Mouse (Mus musculus) adrenal gland (tissue): ENCODE measurements at regions not wholly inside any gene's neighbourhood (a gene's known extent, or its start where the extent isn't known, plus 50 kb on each side); places are given as distances from the start of the nearest gene placed in this dataset.

Source experiments
- intact Hi-C: fragments of 180-260 bp; cut with DNase I; formaldehyde crosslinking; loops from one replicate; pipeline ENCODE4 v1.15.1; 2025

DNA sequence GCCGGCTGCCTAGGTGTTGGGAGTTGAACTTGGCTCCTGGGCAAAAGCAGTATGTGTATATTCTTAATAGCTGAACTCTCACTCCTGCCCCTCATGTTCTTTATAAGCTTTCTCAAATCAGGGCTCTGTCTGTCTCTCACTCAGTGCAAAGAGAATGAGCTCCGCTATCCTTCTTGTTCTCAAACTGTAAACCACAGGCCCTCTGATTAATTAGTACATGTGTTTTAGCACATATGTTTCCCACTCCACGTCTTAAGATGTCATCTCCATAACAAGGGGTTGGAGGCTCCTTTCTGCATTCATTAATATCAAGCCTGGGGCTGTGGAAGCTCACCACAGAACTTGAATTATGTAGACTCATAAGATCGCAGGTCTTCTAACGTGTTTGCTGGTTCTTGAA lies 104.7 kb downstream of the Nsun3 start:
- intact Hi-C loops = no loop called here

DNA sequence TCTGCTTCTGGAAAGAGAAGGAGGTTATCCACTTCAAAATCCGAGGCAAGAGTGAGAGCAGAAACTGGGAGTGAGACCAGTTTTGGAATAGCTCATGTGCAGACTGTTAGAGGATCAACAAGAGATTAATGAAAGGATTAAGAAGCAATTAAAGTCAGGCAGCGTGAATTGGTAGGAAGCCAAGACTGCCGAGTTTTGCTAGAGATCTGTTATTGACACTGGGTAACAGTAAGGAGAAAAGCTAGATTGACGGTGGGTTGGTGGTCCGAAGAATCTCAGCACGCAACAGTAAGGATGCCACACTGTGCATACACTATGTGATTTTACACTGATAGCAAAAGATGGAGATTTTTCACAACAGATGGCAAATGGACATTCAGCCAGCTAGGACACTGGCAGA lies 109.8 kb downstream of the Nsun3 start:
- intact Hi-C loops = no loop called here

DNA sequence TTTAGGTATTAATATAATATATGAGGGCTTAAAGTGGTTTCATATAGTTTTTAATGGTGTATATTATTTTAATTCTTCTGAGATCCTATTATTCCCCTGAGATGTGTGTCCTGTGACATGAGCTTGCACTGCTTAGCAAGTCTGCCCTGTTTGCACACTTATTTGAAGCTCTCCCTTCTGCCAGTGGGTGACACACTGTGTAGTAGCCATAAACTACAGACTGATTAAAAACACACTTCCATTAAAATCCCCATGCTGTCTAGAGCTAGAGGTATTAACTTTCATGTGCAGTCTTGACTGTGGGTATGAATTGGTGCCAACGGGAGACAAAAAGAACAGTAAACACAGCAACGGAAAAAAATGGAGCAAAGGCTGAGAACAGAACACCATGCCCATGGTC lies 129.2 kb downstream of the Nsun3 start:
- intact Hi-C loops = no loop called here

DNA sequence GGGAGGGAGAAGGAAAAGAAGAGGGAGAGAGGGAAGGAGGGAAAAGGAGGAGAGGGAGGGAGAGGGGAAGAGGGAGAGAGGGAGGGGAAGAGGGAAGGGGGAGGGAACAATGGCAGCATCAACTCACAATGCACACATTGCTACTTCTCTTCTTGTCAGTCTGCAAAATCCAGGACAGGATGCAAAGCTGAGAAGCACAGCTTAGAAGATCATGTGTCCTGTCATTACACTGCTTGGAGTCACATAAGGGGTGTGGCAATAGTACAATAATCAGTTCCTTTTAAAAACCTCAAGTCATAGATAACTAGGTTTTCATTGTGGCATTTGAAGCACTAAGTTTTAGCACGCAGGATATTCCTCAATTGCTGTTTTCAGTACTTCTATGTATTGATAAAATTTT lies 132.2 kb downstream of the Nsun3 start:
- intact Hi-C loops = no loop called here

DNA sequence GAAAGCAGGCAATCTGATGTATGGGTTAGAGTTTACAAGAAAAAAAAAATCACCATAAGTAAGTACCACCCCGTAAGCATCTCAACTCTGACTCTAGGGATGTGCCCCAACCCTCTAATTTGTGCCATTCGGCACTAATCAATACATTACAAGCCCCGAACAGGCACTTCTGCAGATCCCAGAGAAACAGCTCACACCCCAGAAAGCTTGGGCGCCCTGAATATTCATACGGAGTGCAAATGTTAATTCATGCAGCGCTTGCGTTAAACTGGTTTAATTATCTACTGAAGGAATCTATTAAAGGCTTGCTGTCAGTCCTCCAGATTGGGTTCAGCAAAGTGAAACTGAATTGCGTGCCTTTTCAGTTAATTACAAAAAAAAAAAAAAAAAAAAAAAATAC lies 132.8 kb downstream of the Nsun3 start:
- intact Hi-C loops = no loop called here

DNA sequence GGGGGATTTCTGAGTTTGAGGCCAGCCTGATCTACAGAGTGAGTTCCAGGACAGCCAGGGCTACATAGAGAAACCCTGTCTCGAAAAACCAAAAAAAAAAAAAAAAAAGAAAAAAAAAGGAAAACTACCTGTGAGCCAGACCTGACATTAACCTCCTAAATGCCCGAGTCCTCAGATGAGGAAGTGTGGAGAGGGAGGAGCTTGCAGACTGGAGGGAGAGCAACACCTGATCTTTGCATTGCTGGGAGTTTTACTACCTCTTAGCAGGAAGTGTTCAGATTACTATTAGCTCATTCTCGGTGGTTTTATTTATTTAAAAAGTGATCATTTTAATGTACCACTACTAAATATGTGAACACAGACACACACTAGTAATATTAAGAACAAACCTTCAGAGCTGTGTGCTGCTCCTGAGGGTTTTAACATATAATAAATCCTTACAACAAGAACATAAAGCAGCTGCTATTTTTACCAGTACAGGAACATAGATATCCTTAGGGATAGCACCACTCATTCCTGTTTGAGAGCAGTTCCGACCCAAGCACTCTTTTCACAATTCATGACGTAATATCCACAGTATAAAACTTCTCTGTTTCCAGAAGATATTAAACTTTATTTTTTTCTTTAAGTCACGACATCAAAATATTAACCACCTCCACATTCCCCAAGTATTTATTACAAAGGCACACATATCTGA lies 133.7 kb downstream of the Nsun3 start:
- intact Hi-C loops = no loop called here

DNA sequence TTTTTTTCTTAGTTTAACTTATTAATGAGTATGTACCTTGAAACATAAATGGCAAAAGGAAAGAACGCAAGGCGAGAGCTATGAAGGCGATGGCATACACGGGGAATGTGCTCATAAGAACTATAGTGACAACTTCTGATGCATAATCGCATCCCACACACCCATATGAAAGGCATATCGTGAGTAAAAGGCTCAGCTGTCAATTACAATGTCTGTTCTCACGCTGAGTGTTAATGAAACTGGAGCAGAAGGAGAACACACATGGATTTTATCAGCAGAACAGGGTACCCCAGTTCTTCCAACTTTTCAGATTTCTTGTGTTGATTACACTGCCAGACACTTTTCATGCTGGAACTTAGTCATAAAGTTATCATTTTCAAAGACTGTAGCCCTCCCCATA lies 135.8 kb downstream of the Nsun3 start:
- intact Hi-C loops = no loop called here

DNA sequence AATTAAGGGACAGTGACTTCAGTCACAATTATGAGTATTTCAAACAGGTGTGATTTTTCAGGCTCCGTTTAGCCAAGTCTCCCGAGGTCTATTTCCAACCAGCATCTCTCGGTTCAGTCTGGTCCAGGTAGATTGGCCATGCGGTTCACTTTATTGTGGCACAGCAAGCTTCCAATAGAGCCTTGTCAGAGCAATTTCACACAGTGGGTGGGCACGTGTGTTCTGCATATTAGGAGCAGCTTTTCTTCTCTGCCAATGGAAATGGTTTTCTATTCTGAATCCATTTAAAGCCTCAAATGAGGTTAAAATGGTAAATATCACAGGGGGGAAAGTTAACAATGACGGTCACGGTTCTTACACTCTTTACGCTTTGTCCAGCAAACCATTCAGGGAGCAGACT lies 138.3 kb downstream of the Nsun3 start:
- intact Hi-C loops = loop anchor here (5.0 kb wide), 1 partner anchor 141 kb away; no protein-coding TSS in a partner anchor

DNA sequence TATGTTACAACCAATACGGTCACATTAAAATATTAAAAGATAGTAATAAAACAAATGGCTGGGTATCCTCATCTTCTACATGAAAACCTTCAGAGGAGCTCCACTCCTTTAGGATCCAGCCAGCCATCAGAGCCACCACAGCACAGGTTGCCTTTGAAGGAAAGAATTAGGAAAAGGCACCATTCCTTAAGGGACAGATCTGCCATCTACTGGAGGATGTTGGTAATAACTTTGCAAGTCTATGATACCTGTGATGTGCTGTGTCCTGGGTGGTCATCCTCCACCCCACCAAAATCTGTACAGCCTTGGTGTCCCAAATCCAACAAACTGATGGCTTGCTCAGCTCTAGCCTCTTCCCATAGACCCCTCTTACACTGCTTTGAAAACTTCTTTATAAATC lies 140.5 kb downstream of the Nsun3 start:
- intact Hi-C loops = loop anchor here (5.0 kb wide), 1 partner anchor 139 kb away; no protein-coding TSS in a partner anchor

DNA sequence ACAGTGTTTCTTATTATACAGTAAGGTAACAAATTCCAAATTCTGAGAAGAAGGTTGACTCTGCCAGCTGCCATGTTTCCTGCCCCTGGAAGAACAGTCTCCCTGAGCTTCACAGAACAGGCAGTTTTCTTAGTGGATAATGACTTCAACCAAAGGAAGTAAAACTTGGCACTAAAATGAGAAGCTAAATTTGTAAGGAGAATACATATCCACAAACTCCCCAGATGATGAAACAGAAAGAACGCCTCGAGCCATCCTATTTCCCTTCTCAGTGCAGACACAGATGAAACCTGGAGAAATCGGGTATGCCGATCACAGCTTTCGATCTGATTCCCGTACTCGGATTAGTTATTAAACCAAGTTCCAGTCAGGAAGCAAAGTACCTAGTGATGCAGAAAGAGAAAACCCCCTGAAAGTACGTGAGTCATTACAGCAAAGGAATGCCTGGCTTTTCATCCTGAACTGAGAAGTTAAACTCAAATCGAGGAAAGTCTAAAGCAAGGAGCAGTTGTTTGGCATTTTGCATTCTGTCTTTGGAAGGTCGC lies 143.7 kb downstream of the Nsun3 start:
- intact Hi-C loops = no loop called here

DNA sequence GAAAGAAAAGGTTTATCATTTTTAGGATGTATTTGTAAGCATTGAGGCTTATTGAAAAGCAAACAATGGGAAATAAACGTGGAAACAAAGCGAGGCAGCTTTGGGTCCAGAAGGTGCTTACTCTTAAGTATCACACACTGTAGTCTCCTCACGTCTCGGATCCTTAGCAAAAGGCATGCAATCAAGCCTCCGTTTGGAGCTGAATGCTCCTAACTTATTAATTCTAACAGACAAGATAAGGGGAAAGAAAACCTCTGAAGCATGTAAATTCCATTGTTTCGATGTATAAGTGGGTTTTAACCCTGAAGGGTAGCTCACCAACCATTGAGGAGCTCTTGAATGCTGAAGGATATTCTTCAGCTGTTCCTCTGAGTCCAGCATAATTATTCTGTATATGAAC lies 162.7 kb downstream of the Nsun3 start:
- intact Hi-C loops = no loop called here

DNA sequence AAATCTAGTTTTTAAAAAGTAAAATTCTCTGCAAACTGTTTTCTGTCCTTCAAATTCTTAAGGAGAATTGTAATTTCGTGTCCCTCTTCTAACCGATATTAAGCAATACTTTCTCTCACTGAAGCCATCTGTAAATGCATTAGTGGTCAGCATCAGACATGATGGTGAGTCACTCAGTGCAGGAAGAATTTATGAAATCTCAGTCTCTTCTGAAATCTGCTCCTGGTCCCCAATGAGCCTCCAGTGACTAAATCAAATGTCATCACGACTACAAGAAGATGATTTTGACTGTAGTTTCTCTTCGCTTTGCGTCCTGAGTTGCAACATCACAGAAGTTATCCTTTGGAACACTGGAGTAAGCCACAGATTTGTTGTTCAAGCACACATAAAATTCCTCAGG lies 175.7 kb downstream of the Nsun3 start:
- intact Hi-C loops = no loop called here

DNA sequence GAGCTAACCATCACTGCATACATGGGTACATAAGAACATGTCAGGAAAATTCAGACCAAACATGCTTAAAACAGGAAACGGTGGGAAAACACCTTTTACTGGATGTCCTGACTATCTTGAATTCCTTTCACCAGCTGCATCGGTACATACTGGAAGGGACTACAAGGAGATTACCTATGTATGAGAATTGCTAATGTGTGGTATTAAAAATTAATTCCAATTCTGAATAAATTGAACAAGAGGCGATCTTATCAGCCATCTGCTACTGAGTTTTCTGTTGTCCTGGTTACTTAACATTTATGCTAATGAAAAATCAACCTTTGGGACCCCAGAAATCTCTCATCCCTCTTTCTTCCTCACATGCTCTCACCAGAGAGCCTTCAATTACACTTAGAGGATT lies 178.0 kb downstream of the Nsun3 start:
- intact Hi-C loops = no loop called here

DNA sequence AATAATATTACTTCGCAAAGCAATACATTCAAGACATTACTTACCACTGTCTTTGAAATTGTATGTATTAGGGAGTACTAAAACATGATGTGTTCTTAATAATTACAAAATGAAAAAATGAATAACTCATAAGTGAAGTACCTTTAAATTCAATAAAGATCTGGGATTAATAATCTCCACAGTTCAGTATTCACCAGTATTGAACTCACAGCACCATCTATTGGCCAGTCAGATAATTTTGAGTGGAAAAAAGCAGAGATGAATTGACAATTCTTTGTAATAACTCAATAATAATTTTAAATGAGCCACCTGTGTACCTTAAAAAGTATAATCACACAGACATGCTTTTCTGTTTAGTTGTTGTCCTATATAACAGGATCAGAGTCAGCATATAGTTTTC lies 180.7 kb downstream of the Nsun3 start:
- intact Hi-C loops = no loop called here

DNA sequence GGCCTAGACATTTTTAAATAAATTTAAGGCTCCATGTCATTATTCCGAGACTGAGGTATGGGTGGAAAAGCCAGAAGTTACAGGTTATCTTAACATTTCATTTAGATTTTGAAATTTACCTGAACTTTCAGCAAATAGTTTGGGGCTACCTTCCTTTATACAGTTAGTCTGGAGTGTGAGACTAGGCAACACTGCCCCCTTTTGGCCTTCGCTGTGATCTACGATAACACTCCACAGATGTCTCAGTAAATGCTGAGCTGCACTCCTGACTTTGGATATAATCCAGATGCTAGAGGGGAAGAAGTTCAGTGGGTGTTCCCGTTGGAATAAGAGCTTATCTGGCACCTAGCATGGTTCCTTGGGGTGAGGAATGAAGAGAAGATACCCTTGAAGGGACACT lies 224.6 kb downstream of the Nsun3 start:
- intact Hi-C loops = no loop called here

DNA sequence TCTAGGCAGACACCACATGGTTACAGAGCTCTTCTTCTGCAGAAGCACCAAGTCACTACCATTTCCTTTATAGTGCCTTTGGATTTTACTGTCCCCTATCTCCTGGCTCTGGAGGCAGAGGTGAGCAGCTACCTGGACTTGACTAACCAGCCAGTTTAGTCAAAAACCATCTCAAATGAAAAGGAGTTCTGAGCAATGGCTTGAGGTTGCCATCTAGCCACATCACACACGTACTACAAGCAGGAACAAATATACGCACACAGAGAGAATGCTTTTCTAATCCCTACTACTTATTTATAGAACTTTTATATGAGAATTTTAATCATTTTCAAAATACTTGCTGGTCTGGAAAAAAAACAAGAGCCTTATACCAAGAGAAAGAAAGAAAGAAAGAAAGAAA lies 243.5 kb downstream of the Nsun3 start:
- intact Hi-C loops = no loop called here

DNA sequence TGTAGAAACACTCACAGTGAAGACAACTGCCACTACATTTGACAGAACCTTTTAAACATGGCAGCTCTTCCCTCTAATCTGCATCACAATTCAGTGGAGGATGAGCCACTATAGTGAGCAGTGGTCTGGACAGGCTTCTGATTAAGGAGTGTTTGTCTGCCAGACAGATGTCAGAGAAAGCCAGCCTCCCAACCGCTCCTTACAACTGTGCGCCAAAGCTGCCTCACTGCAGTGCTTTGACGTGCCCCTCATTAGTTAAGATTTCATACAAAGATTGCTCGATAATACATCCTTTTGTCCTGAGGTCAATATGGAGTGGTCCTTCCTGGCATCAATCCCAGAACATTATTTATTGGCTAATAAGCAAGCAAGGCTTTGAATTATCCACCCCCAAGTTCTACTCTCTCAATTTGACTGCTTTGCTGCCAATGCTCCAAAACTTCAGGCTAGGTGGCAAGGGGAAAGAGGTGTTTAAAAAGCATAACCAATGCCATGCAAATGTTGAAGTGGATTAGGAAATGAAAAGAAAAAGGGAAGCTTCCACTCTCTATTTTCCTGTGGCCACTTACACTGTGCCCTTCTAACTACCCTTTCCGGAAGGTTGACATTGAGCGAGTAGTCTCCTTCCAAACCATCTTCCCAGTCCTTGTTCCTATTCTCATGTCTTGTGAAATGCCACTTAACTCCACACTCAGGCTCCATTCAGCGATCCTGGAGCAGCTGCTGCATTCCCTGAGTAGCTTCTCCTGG lies 248.7 kb downstream of the Nsun3 start:
- intact Hi-C loops = no loop called here

DNA sequence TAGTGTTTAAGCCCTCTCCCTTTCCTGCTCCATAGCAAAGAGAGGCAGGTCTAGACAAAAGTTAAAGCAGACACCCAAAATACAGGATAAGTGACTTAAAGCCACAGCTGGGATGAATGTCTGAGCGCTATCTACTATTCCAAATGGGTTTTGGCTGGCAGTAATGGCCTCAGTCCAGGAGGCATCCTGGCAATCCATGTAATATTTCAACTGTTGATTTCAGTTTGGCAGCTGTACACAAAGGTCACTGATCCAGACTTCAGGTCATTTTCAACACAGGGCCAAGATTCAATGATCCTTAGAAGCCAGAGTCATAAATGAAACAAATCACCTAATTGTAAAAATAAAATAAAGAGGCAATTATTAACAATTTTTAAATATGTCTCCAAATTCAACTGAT lies 277.3 kb downstream of the Nsun3 start:
- intact Hi-C loops = loop anchor here (5.0 kb wide), 1 partner anchor 138 kb away; no protein-coding TSS in a partner anchor

DNA sequence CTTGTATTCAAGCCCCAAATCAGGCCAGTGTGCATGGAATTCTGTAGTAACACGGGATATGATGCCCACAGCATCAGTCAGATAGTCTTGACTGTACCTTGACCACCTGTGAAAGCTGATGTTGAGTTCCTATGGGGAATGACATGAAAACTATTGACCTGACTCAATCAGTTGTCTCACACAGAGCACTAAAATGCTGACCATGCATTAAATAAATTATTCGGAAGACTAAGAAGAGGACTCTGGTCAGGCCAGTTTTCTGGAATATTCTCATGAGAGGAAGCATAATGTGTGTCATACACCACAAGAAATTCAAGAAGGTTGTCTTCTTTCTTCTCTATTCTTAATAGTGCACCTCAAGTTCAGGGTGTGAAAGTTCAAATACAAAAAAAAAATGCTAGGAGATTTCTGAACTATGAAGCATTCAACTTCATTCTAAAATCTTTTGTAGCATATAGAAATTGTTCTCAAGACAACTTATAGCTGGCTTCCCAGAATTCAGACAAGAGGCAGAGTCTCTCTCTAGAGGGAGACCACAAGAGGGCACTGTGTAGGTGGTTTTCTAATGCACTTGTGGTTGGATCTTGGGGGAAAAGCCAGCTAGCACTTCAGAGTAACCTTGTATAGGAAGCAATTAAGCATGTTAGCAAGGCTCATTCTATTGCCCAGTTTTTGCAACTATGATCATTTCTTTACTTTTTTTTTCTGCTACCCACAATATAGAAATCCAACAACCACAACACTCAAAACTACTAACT lies 279.7 kb downstream of the Nsun3 start:
- intact Hi-C loops = loop anchor here (5.0 kb wide), 1 partner anchor 140 kb away; no protein-coding TSS in a partner anchor

DNA sequence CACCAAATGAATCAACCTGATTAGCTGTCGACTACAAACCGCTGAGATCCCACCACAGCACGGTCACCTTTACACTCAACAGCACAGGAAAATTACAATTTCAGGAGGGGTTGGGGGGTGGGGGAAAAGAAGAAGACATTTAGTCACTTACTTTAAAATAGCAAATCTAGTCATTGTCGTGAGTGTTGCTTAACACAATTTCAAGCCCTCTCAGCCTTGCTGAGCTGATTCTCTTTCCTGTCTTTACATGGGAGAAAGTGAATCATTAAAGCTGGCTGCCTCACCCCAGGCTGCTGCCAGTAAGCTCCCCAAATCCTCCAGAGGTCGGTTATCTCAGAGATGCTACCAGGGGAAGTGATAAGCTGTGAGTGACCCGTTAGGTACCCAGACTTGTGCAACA lies 285.7 kb downstream of the Nsun3 start:
- intact Hi-C loops = no loop called here

DNA sequence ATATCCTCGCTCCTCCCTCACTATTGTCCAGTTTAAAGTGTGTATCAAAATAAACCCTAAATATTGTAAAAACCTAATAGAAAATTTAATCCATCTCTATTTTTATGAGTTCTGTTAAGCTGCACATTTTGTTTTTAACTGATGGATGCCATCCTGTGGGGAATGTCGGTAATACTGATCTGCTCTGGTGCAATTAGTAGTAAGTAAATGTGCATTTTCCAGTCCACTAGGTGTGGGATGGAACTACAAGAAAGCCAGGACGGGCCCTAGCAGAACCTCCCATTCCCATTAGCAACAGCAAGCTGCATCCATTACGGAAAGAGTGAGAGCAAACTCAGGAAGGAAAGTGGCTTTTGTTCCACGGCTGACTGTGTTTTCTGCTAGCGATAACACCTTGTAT lies 286.3 kb downstream of the Nsun3 start:
- intact Hi-C loops = no loop called here

DNA sequence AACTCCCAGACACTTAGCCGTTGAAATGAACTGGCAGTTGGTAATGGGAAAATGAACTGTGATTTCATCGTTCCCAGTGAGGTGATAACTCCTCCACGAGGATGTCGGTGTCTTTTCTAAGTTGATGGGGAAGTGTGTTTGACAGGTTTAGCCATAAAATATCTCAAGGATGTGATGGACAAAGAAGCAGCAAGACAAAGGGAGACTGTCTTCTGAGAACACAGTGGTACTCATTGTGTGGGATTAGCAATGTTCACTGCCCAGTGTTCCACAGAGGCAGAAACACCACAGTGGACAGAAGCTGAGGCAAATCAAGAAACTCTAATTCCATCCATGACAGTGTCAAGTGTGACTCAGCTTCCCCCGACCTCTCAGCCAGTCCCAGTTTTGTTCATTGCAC lies 287.9 kb downstream of the Nsun3 start:
- intact Hi-C loops = no loop called here
